In the genomic region with DNA sequence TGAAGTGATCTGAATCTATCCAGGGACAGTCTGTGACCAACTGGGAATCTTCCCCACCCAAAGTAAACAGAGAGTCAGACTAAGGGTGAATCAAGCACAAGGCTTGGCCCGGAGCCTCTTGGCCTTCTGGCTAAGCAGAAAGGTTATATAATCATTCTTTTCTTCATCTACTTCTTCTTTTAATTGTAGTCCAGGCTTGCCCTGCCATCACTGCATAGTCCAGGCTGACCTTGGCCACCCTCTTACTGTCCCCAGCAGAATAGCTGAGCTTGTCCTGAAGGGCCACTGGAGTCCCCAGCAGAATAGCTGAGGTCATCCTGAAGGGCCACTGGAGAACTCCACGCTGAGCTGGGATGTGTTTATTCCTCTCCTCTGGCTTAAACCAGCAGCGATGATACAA, we compare ENCODE assay signal across 30 mouse cellular contexts.
DNase-seq lines count a peak whose midpoint lies in the region; ATAC-seq and TF ChIP-seq lines count a peak whose summit lies in the region.
"Had no signal": no experiment of that assay in that cellular context is flagged by ENCODE, and none has a peak within 500 bp of the region (broad histone marks: within the 10 kb centered on the region; RNA-seq: fewer than 3 reads in every experiment).

No protein-coding gene starts in this region.

- 96% methylated on average over 3 of the region's 3 CpGs for WGBS in midbrain, embryonic 11.5 days
- 88% methylated on average over 3 of the region's 3 CpGs for WGBS in midbrain, embryonic 15.5 days

- no peaks in the 10 kb centered on the region for H3K27me3 ChIP-seq in midbrain, embryonic 11.5 days (ENCODE audit: control insufficient read depth, insufficient read depth, low read length)
- no peaks in the 10 kb centered on the region for H3K27me3 ChIP-seq in midbrain, embryonic 15.5 days (replicated peaks)
- H3K27me3 ChIP-seq: CH12.LX; embryonic facial prominence, embryonic 13.5 days; forebrain, embryonic 15.5 days; heart, embryonic 13.5 days; limb, embryonic 13.5 days; liver, embryonic 13.5 days; neural tube, embryonic 15.5 days; stomach, embryonic 15.5 days had no signal

- no peak for ATAC-seq in midbrain, embryonic 11.5 days (ENCODE audit: low FRiP score)
- no peak for ATAC-seq in midbrain, embryonic 15.5 days (replicated peaks)
- ATAC-seq: activated CD4-positive, CD25-positive, alpha-beta regulatory T cell, adult 4 months; forebrain, embryonic 15.5 days; intestine, postnatal 0 days had no signal

- H3K4me1 ChIP-seq in midbrain, embryonic 11.5 days (ENCODE audit: control insufficient read depth, insufficient read depth, low read length), result no peaks in the 10 kb centered on the region
- no peaks in the 10 kb centered on the region for H3K4me1 ChIP-seq in midbrain, embryonic 15.5 days
- H3K4me1 ChIP-seq: embryonic facial prominence, embryonic 13.5 days; forebrain, embryonic 10.5 days; forebrain, embryonic 15.5 days; limb, embryonic 13.5 days; liver, embryonic 13.5 days; neural tube, embryonic 15.5 days; stomach, embryonic 15.5 days had no signal

- peak overlapping the region; percentile 32; the same call in 1 of the 2 replicates for H3K27ac ChIP-seq in layer of hippocampus, adult 2 months
- no peak overlapping the region for H3K27ac ChIP-seq in midbrain, embryonic 11.5 days (ENCODE audit: low read depth, low read length)
- H3K27ac ChIP-seq in midbrain, embryonic 15.5 days, result no peak overlapping the region
- H3K27ac ChIP-seq: embryonic facial prominence, embryonic 13.5 days; forebrain, embryonic 10.5 days; forebrain, embryonic 15.5 days; heart, embryonic 13.5 days; hindbrain, embryonic 14.5 days; limb, embryonic 13.5 days; liver, embryonic 13.5 days; macrophage; neural tube, embryonic 15.5 days; stomach, embryonic 15.5 days had no signal

- TF ChIP-seq CTCF in layer of hippocampus, adult 2 months (conservative IDR thresholded peaks at IDR 0.05), result no peak

- no peaks in the 10 kb centered on the region for H3K36me3 ChIP-seq in midbrain, embryonic 11.5 days (ENCODE audit: control insufficient read depth, insufficient read depth, low read length)
- H3K36me3 ChIP-seq in midbrain, embryonic 15.5 days (replicated peaks), result no peaks in the 10 kb centered on the region
- H3K36me3 ChIP-seq: embryonic facial prominence, embryonic 13.5 days; forebrain, embryonic 10.5 days; forebrain, embryonic 15.5 days; heart, embryonic 13.5 days; limb, embryonic 13.5 days; liver, embryonic 13.5 days; neural tube, embryonic 15.5 days; stomach, embryonic 15.5 days had no signal

- H3K9ac ChIP-seq in midbrain, embryonic 11.5 days (ENCODE audit: low read length), result no peak overlapping the region
- no peak overlapping the region for H3K9ac ChIP-seq in midbrain, embryonic 15.5 days
- H3K9ac ChIP-seq: embryonic facial prominence, embryonic 13.5 days; forebrain, embryonic 15.5 days; heart, embryonic 13.5 days; hindbrain, embryonic 14.5 days; limb, embryonic 13.5 days; liver, embryonic 13.5 days; neural tube, embryonic 15.5 days; stomach, embryonic 15.5 days had no signal

- no peak overlapping the region for H3K4me3 ChIP-seq in layer of hippocampus, adult 2 months
- no peak overlapping the region for H3K4me3 ChIP-seq in midbrain, embryonic 11.5 days (ENCODE audit: low read depth, low read length)
- no peak overlapping the region for H3K4me3 ChIP-seq in midbrain, embryonic 15.5 days
- H3K4me3 ChIP-seq: embryonic facial prominence, embryonic 13.5 days; forebrain, embryonic 10.5 days; forebrain, embryonic 15.5 days; heart, embryonic 13.5 days; limb, embryonic 13.5 days; liver, embryonic 13.5 days; neural tube, embryonic 15.5 days; stomach, embryonic 15.5 days had no signal

- no peak overlapping the region for H3K4me2 ChIP-seq in midbrain, embryonic 11.5 days
- H3K4me2 ChIP-seq in midbrain, embryonic 15.5 days, result no peak overlapping the region
- H3K4me2 ChIP-seq: embryonic facial prominence, embryonic 13.5 days; forebrain, embryonic 15.5 days; heart, embryonic 13.5 days; hindbrain, embryonic 14.5 days; limb, embryonic 13.5 days; liver, embryonic 13.5 days; neural tube, embryonic 15.5 days; stomach, embryonic 15.5 days had no signal

- DNase-seq in adrenal gland, postnatal 36 days, result peak; percentile 4 to 8
- DNase-seq in adrenal gland, postnatal 25 days, result no peak
- DNase-seq in layer of hippocampus, adult 2 months (ENCODE audit: low spot score in 2 of 2), result no peak
- no peak for DNase-seq in layer of hippocampus, adult 11-12 months (ENCODE audit: low spot score)
- DNase-seq in midbrain, embryonic 11.5 days (ENCODE audit: low spot score, missing footprints), result peak; percentile 47
- DNase-seq in skeletal muscle tissue, adult 2 months (ENCODE audit: low read depth, low spot score), result peak; percentile 13
- DNase-seq: adrenal gland, adult 8-10 months; cerebellum, adult 11-12 months; cerebellum, adult 9-11 months; gastrocnemius, postnatal 10 days; heart, postnatal 10 days; kidney, adult 9 months; kidney, postnatal 25 days; liver, embryonic 13.5 days; midbrain, embryonic 14.5 days; retina, postnatal 1 day; right cerebral cortex, postnatal 14 days had no signal

- H3K9me3 ChIP-seq in midbrain, embryonic 11.5 days (ENCODE audit: control insufficient read depth, low read length), result no peaks in the 10 kb centered on the region; the same call in 1 of the 2 replicates
- H3K9me3 ChIP-seq in midbrain, embryonic 15.5 days, result 0 out of 2 replicates have a peak, but pooled peaks cover 3% of the 10 kb centered on the region
- H3K9me3 ChIP-seq: embryonic facial prominence, embryonic 13.5 days; forebrain, embryonic 15.5 days; limb, embryonic 13.5 days; neural tube, embryonic 15.5 days; stomach, embryonic 15.5 days had no signal

Comparison
In these comparisons a context has a peak if more than half of its experiments do, and no peak if none do; other contexts are left out.
1. DNase-seq: peak in adrenal gland, postnatal 36 days (2 of 2), midbrain, embryonic 11.5 days (single experiment) and skeletal muscle tissue, adult 2 months (single experiment); none in adrenal gland, postnatal 25 days (single experiment), layer of hippocampus, adult 2 months (0 of 2) and layer of hippocampus, adult 11-12 months (single experiment).